Mouse (Mus musculus) liver, embryonic 14.5 days (tissue): ENCODE data around the gene Lysmd2.

Source experiments
- CTCF ChIP-seq: IDR thresholded peaks from 2 replicates; pipeline ENCODE4 v1.5.1; 2016; ENCODE audit warnings: antibody characterized with exemption, low read depth, control low read depth
- EP300 ChIP-seq: IDR thresholded peaks from 2 replicates; pipeline ENCODE4 v1.6.1; 2016; ENCODE audit warnings: antibody characterized with exemption, low read depth

DNA sequence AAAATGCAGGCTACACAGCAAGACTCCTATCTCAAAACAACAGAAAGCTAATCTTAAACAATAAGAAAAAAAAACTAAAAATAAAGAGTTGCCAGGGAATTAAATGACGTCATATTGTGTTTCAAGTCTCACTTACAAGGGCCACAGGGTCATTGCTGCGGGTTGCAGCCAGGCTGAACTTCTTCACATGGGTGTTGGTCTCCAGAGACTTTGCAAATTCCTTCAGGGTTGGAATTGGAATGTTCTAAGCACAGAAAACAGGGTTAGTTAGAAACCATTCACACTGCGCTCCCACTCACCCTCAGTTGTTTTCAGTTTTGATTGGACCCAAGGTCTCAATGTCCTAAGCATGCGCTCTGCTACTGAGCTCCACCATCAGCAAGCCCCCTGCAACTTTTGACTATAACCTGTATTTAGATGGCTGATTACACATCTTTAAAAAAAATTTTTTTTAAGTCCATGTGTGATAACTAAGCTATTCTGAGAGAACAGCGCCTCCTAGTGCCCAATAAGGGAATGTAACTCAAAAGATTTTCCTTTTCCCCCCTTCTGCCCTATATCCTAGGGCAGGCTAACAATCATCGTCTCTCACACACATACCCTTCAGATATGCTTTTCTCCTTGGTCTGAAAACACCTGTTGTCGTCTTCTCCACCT lies 43.7 kb upstream of the Lysmd2 start:
- peak; percentile 66; the same call in 1 of the 2 replicates for TF ChIP-seq CTCF
- no peak for TF ChIP-seq EP300
